Mouse (Mus musculus) hindbrain, embryonic 13.5 days (tissue): ENCODE results near the gene Megf11. TPM values are rescaled to one million over a fixed set of nuclear protein-coding genes. Genes with fewer than 3 reads are reported as not detected.
A peak's percentile ranks its signal among the peaks of the same experiment; 100 is the strongest.

Experiments used
- ATAC-seq: fragments of 200-750 bp; cut with Nextera tagmentation; 2 replicates; pipeline ENCODE4 v1.8.0; 2017; ENCODE audit warnings: moderate TSS enrichment; ENCODE audit not compliant: low FRiP score
- H3K27ac ChIP-seq: fragments of 300-500 bp; sonication (generic); 2 replicates; pipeline ENCODE4 v1.5.1; 2015; ENCODE audit warnings: inconsistent platforms, mild to moderate bottlenecking, moderate library complexity
- H3K27me3 ChIP-seq: fragments of 300-500 bp; sonication (generic); 2 replicates; pipeline ENCODE4 v1.6.1; 2015; ENCODE audit warnings: mild to moderate bottlenecking, inconsistent platforms
- H3K36me3 ChIP-seq: fragments of 300-500 bp; sonication (generic); 2 replicates; pipeline ENCODE4 v1.6.1; 2015; ENCODE audit warnings: mild to moderate bottlenecking, inconsistent platforms
- H3K4me1 ChIP-seq: fragments of 300-500 bp; sonication (generic); replicated peaks from 2 replicates; pipeline ENCODE4 v1.6.1; 2015; ENCODE audit warnings: inconsistent platforms
- H3K4me2 ChIP-seq: fragments of 300-500 bp; sonication (generic); 2 replicates; pipeline ENCODE4 v1.6.1; 2015; ENCODE audit warnings: inconsistent platforms, mild to moderate bottlenecking, moderate library complexity
- H3K4me3 ChIP-seq: fragments of 300-500 bp; sonication (generic); 2 replicates; pipeline ENCODE4 v1.5.1; 2015; ENCODE audit warnings: mild to moderate bottlenecking, inconsistent platforms
- H3K9ac ChIP-seq: fragments of 300-500 bp; sonication (generic); 2 replicates; pipeline ENCODE4 v1.6.1; 2015; ENCODE audit warnings: mild to moderate bottlenecking, inconsistent platforms
- H3K9me3 ChIP-seq: fragments of 300-500 bp; sonication (generic); 2 replicates; pipeline ENCODE4 v1.6.1; 2016; ENCODE audit warnings: inconsistent platforms
- WGBS: fragments of 180-500 bp; shearing (Covaris S2); methylation state at CpG from one replicate; pipeline ENCODE4 v1.1.7; 2015; 5-methylcytosine and 5-hydroxymethylcytosine counted together
- polyA plus RNA-seq: library from polyadenylated mRNA; unstranded; fragments of >200 nt; fragmentation: Nextera tagmentation; extraction: Ambion mirVana; gene quantifications from 2 replicates; pipeline ENCODE4 v1.2.1, GENCODE M21; 2015

Megf11 gene
- polyA plus RNA-seq, 1 experiment from 2014 or later: 15.7 TPM

- H3K36me3 ChIP-seq: no peaks in the 10 kb centered on the region
- 25% methylated on average over 15 of the region's 15 CpGs for WGBS
- H3K9ac ChIP-seq: 0 out of 2 replicates have a peak overlapping the region, but pooled peaks have one; percentile 9
- no peak overlapping the region for H3K4me2 ChIP-seq
- no peak overlapping the region for H3K4me3 ChIP-seq
- H3K4me1 ChIP-seq: peaks cover 35% of the 10 kb centered on the region
- no peaks in the 10 kb centered on the region for H3K27me3 ChIP-seq
- no peaks in the 10 kb centered on the region for H3K9me3 ChIP-seq
- no peak overlapping the region for H3K27ac ChIP-seq
- ATAC-seq: peak; percentile 45; the same call in 1 of the 2 replicates
These were observed 148.2 kb downstream of the Megf11 start for GRCm38 (mm10) chr9:64533488-64534119.

- Histone ChIP-seq H3K9ac (no peak overlapping the region), H3K27ac (no peak overlapping the region), H3K36me3 (no peaks in the 10 kb centered on the region), H3K4me3 (no peak overlapping the region), H3K27me3 (no peaks in the 10 kb centered on the region), H3K9me3 (no peaks in the 10 kb centered on the region), H3K4me1 (peaks cover 28% of the 10 kb centered on the region), H3K4me2 (no peak overlapping the region)
- no peak for ATAC-seq
- WGBS: 79% methylated on average over 6 of the region's 6 CpGs
These were observed 148.9 kb downstream of the Megf11 start for GRCm38 (mm10) chr9:64534313-64534712.

GRCm38 (mm10) chr9:64534856-64535539, 149.6 kb downstream of the Megf11 start:
- Histone ChIP-seq H3K36me3 (no peaks in the 10 kb centered on the region), H3K4me1 (peaks cover 28% of the 10 kb centered on the region), H3K4me2 (no peak overlapping the region), H3K9me3 (no peaks in the 10 kb centered on the region), H3K9ac (no peak overlapping the region), H3K27me3 (no peaks in the 10 kb centered on the region), H3K4me3 (no peak overlapping the region), H3K27ac (no peak overlapping the region)
- 89% methylated on average over 8 of the region's 8 CpGs for WGBS
- no peak for ATAC-seq

GRCm38 (mm10) chr9:64537821-64538220, 152.4 kb downstream of the Megf11 start:
- WGBS: 82% methylated on average over 4 of the region's 4 CpGs
- ATAC-seq: no peak
- Histone ChIP-seq H3K9me3 (no peaks in the 10 kb centered on the region), H3K36me3 (no peaks in the 10 kb centered on the region), H3K27me3 (peaks cover 5% of the 10 kb centered on the region; the same call in 1 of the 2 replicates), H3K4me3 (no peak overlapping the region), H3K4me2 (no peak overlapping the region), H3K9ac (no peak overlapping the region), H3K4me1 (peaks cover 35% of the 10 kb centered on the region), H3K27ac (no peak overlapping the region)

- H3K36me3 ChIP-seq: no peaks in the 10 kb centered on the region
- peak overlapping the region; percentile 35; the same call in 1 of the 2 replicates for H3K27ac ChIP-seq
- WGBS: 80% methylated on average over 4 of the region's 4 CpGs
- no peak overlapping the region for H3K9ac ChIP-seq
- no peak overlapping the region for H3K4me3 ChIP-seq
- no peaks in the 10 kb centered on the region for H3K9me3 ChIP-seq
- H3K4me2 ChIP-seq: no peak overlapping the region
- H3K4me1 ChIP-seq: peaks cover 21% of the 10 kb centered on the region
- H3K27me3 ChIP-seq: peaks cover 5% of the 10 kb centered on the region; the same call in 1 of the 2 replicates
- no peak for ATAC-seq
These were observed 156.8 kb downstream of the Megf11 start for GRCm38 (mm10) chr9:64542246-64542645.

- H3K4me1 ChIP-seq: peaks cover 21% of the 10 kb centered on the region
- no peak overlapping the region for H3K9ac ChIP-seq
- no peaks in the 10 kb centered on the region for H3K36me3 ChIP-seq
- peak overlapping the region; percentile 35 for H3K27ac ChIP-seq
- no peak overlapping the region for H3K4me3 ChIP-seq
- ATAC-seq: no peak
- H3K4me2 ChIP-seq: no peak overlapping the region
- no peaks in the 10 kb centered on the region for H3K9me3 ChIP-seq
- 30% methylated on average over 7 of the region's 7 CpGs for WGBS
- H3K27me3 ChIP-seq: peaks cover 5% of the 10 kb centered on the region; the same call in 1 of the 2 replicates
These were observed 157.7 kb downstream of the Megf11 start for GRCm38 (mm10) chr9:64543125-64543524.

GRCm38 (mm10) chr9:64546344-64546991, 161.0 kb downstream of the Megf11 start:
- no peak for ATAC-seq
- Histone ChIP-seq H3K4me3 (no peak overlapping the region), H3K27ac (peak overlapping the region; percentile 9), H3K9me3 (no peaks in the 10 kb centered on the region), H3K4me1 (peaks cover 29% of the 10 kb centered on the region), H3K27me3 (peaks cover 5% of the 10 kb centered on the region; the same call in 1 of the 2 replicates), H3K4me2 (no peak overlapping the region), H3K36me3 (no peaks in the 10 kb centered on the region), H3K9ac (no peak overlapping the region)
- 56% methylated on average over 7 of the region's 7 CpGs for WGBS

GRCm38 (mm10) chr9:64548332-64548731, 162.9 kb downstream of the Megf11 start:
- no peaks in the 10 kb centered on the region for H3K36me3 ChIP-seq
- H3K9me3 ChIP-seq: no peaks in the 10 kb centered on the region
- WGBS: 85% methylated on average over 6 of the region's 6 CpGs
- H3K4me3 ChIP-seq: no peak overlapping the region
- no peak overlapping the region for H3K27ac ChIP-seq
- H3K4me1 ChIP-seq: peaks cover 15% of the 10 kb centered on the region
- no peak overlapping the region for H3K4me2 ChIP-seq
- ATAC-seq: no peak
- no peaks in the 10 kb centered on the region for H3K27me3 ChIP-seq
- H3K9ac ChIP-seq: no peak overlapping the region

- no peaks in the 10 kb centered on the region for H3K9me3 ChIP-seq
- no peak overlapping the region for H3K4me2 ChIP-seq
- peaks cover 34% of the 10 kb centered on the region for H3K4me1 ChIP-seq
- no peak overlapping the region for H3K4me3 ChIP-seq
- H3K9ac ChIP-seq: no peak overlapping the region
- WGBS: 83% methylated on average over 1 of the region's 1 CpGs
- no peak for ATAC-seq
- 0 out of 2 replicates have a peak, but pooled peaks cover 2% of the 10 kb centered on the region for H3K27me3 ChIP-seq
- H3K27ac ChIP-seq: no peak overlapping the region
- no peaks in the 10 kb centered on the region for H3K36me3 ChIP-seq
These were observed 165.9 kb downstream of the Megf11 start for GRCm38 (mm10) chr9:64551307-64551706.

- 64% methylated on average over 4 of the region's 4 CpGs for WGBS
- no peak for ATAC-seq
- no peaks in the 10 kb centered on the region for H3K9me3 ChIP-seq
- no peak overlapping the region for H3K4me3 ChIP-seq
- no peak overlapping the region for H3K4me2 ChIP-seq
- no peaks in the 10 kb centered on the region for H3K36me3 ChIP-seq
- no peak overlapping the region for H3K27ac ChIP-seq
- no peak overlapping the region for H3K9ac ChIP-seq
- H3K27me3 ChIP-seq: 0 out of 2 replicates have a peak, but pooled peaks cover 4% of the 10 kb centered on the region
- H3K4me1 ChIP-seq: peaks cover 29% of the 10 kb centered on the region
These were observed 166.6 kb downstream of the Megf11 start for GRCm38 (mm10) chr9:64552046-64552445.

- H3K4me1 ChIP-seq: peaks cover 29% of the 10 kb centered on the region
- no peak for ATAC-seq
- no peaks in the 10 kb centered on the region for H3K36me3 ChIP-seq
- H3K4me2 ChIP-seq: no peak overlapping the region
- H3K9ac ChIP-seq: no peak overlapping the region
- WGBS: 56% methylated on average over 4 of the region's 4 CpGs
- no peaks in the 10 kb centered on the region for H3K9me3 ChIP-seq
- no peak overlapping the region for H3K4me3 ChIP-seq
- H3K27ac ChIP-seq: no peak overlapping the region
- H3K27me3 ChIP-seq: 0 out of 2 replicates have a peak, but pooled peaks cover 4% of the 10 kb centered on the region
These were observed 168.0 kb downstream of the Megf11 start for GRCm38 (mm10) chr9:64553441-64553840.

GRCm38 (mm10) chr9:64555620-64556019, 170.2 kb downstream of the Megf11 start:
- Histone ChIP-seq H3K27me3 (0 out of 2 replicates have a peak, but pooled peaks cover 4% of the 10 kb centered on the region), H3K4me3 (no peak overlapping the region), H3K27ac (peak overlapping the region; percentile 69), H3K4me2 (peak overlapping the region; percentile 9), H3K9me3 (no peaks in the 10 kb centered on the region), H3K36me3 (no peaks in the 10 kb centered on the region), H3K9ac (0 out of 2 replicates have a peak overlapping the region, but pooled peaks have one; percentile 14), H3K4me1 (peaks cover 27% of the 10 kb centered on the region)
- WGBS: 22% methylated on average over 7 of the region's 7 CpGs
- peak; percentile 77 for ATAC-seq
